Comparison of ENCODE assay signal across 31 mouse cellular contexts in genomic region chr14:56013924-56014323, GRCm38 (mm10). TPM values are rescaled to one million over a fixed set of nuclear protein-coding genes. Genes with fewer than 3 reads are reported as not detected.
A peak's percentile ranks its signal among the peaks of the same experiment; 100 is the strongest.
DNase-seq lines count a peak whose midpoint lies in the region; TF ChIP-seq lines count a peak whose summit lies in the region.
"Had no signal": no experiment of that assay in that cellular context is flagged by ENCODE, and none has a peak within 500 bp of the region (broad histone marks: within the 10 kb centered on the region; RNA-seq: fewer than 3 reads in every experiment).

No protein-coding gene starts in this region.

- H3K4me3 ChIP-seq in CH12.LX (replicated peaks in 1 of 3; ENCODE audit: low read depth in 2 of 3, low read length in 2 of 3, poor library complexity in 1 of 3) (no peak overlapping the region), MEL (ENCODE audit: control insufficient read depth in 1 of 2, insufficient read depth in 1 of 2, low read depth in 2 of 2, low read length in 2 of 2) (no peak overlapping the region)
- H3K4me3 ChIP-seq: embryonic facial prominence, embryonic 13.5 days; embryonic facial prominence, embryonic 15.5 days; erythroblast, embryonic 14.5 days; forebrain, embryonic 10.5 days; forebrain, embryonic 12.5 days had no signal

- no peaks in the 10 kb centered on the region for H3K36me3 ChIP-seq in CH12.LX (replicated peaks in 1 of 2; ENCODE audit: control insufficient read depth in 1 of 2, insufficient read depth in 1 of 2, low read length in 1 of 2)
- H3K36me3 ChIP-seq in MEL (ENCODE audit: control insufficient read depth in 1 of 2, insufficient read depth in 2 of 2, low read length in 2 of 2), result peaks cover 0 to 8% of the 10 kb centered on the region in 2 experiments; a peak in 2 of 4 replicates
- H3K36me3 ChIP-seq: embryonic facial prominence, embryonic 13.5 days; embryonic facial prominence, embryonic 15.5 days; forebrain, embryonic 10.5 days; forebrain, embryonic 12.5 days had no signal

- H3K4me1 ChIP-seq in CH12.LX (ENCODE audit: control insufficient read depth in 1 of 2, insufficient read depth in 2 of 2), result peaks cover 23 to 29% of the 10 kb centered on the region in 2 experiments
- peaks cover 0 to 4% of the 10 kb centered on the region in 2 experiments; a peak in 2 of 4 replicates for H3K4me1 ChIP-seq in MEL (ENCODE audit: control insufficient read depth in 1 of 2, insufficient read depth in 2 of 2, low read length in 2 of 2)
- H3K4me1 ChIP-seq: embryonic facial prominence, embryonic 13.5 days; embryonic facial prominence, embryonic 15.5 days; forebrain, embryonic 10.5 days; forebrain, embryonic 12.5 days had no signal

- H3K9me3 ChIP-seq in CH12.LX (replicated peaks; ENCODE audit: low read length) (no peaks in the 10 kb centered on the region), MEL (replicated peaks; ENCODE audit: insufficient read depth, low read length) (no peaks in the 10 kb centered on the region)
- H3K9me3 ChIP-seq: embryonic facial prominence, embryonic 13.5 days; embryonic facial prominence, embryonic 15.5 days; forebrain, embryonic 10.5 days; forebrain, embryonic 12.5 days had no signal

- H3K79me2 ChIP-seq in CH12.LX (replicated peaks; ENCODE audit: control insufficient read depth, extremely low read depth, insufficient read depth, poor library complexity, severe bottlenecking) (no peaks in the 10 kb centered on the region), MEL (ENCODE audit: control insufficient read depth, insufficient read depth, low read length, poor library complexity) (no peaks in the 10 kb centered on the region)

- no peak for TF ChIP-seq CTCF in CH12.LX (conservative IDR thresholded peaks at IDR 0.05 in 1 of 2, IDR thresholded peaks at IDR 0.05 in 1 of 2; ENCODE audit: low read depth in 2 of 2, low read length in 2 of 2)
- TF ChIP-seq CTCF in MEL (IDR thresholded peaks at IDR 0.05 in 2 of 3, conservative IDR thresholded peaks at IDR 0.05 in 1 of 3; ENCODE audit: control insufficient read depth in 1 of 3, insufficient read depth in 1 of 3, low read depth in 2 of 3, low read length in 3 of 3, poor library complexity in 1 of 3, severe bottlenecking in 1 of 3), result no peak

- H3K9ac ChIP-seq in CH12.LX (ENCODE audit: insufficient read depth, low read depth) (no peak overlapping the region), MEL (ENCODE audit: control insufficient read depth, low read depth, low read length, poor library complexity, severe bottlenecking) (no peak overlapping the region)
- H3K9ac ChIP-seq: embryonic facial prominence, embryonic 13.5 days; embryonic facial prominence, embryonic 15.5 days; forebrain, embryonic 12.5 days had no signal

- dilution Hi-C loops in CH12.LX (cut with MboI; ENCODE audit: extremely low pct_ligation_motif_present, extremely low pct_unique_long_range_greater_than_20kb, low sequenced_read_pairs), result no loop called here

- DNase-seq in 416B (ENCODE audit: low read depth) (peak; percentile 22), CH12.LX (ENCODE audit: extremely low read depth) (peak; percentile 40), MEL (ENCODE audit: low read depth, low spot score) (peak; percentile 51)
- no peak for DNase-seq in layer of hippocampus, postnatal 10 days (ENCODE audit: low spot score in 2 of 2)
- no peak for DNase-seq in cerebellum, postnatal 10 days
- DNase-seq in spleen, postnatal 10 days (ENCODE audit: low spot score in 2 of 2), result no peak
- DNase-seq: adrenal gland, adult 8-10 months; adrenal gland, postnatal 14 days; adrenal gland, postnatal 36 days; B cell, adult 2 months; cerebellum, adult 11-12 months; cerebellum, adult 2 months; cerebellum, adult 9-10 months; cerebellum, postnatal 14 days; cerebellum, postnatal 36 days; embryo, embryonic 11 days had no signal

- H3K27me3 ChIP-seq in CH12.LX (replicated peaks) (no peaks in the 10 kb centered on the region), MEL (ENCODE audit: control insufficient read depth in 1 of 2, insufficient read depth in 2 of 2, low read length in 2 of 2) (0 out of 4 replicates have a peak, but pooled peaks cover 0 to 2% of the 10 kb centered on the region in 2 experiments)
- H3K27me3 ChIP-seq: embryonic facial prominence, embryonic 13.5 days; embryonic facial prominence, embryonic 15.5 days; forebrain, embryonic 12.5 days had no signal

- in situ Hi-C loops in CH12.LX (cut with MboI; ENCODE audit: low pct_ligation_motif_present, low pct_unique_long_range_greater_than_20kb, low sequenced_read_pairs), result no loop called here

- 0 out of 2 replicates have a peak overlapping the region, but pooled peaks have one; percentile 21 for H3K4me2 ChIP-seq in CH12.LX (ENCODE audit: insufficient read depth, low read depth, poor library complexity, severe bottlenecking)
- H3K4me2 ChIP-seq: embryonic facial prominence, embryonic 13.5 days; embryonic facial prominence, embryonic 15.5 days; forebrain, embryonic 12.5 days had no signal

- no peak for TF ChIP-seq POLR2A in CH12.LX (IDR thresholded peaks at IDR 0.05; ENCODE audit: low read depth, low read length)
- TF ChIP-seq POLR2A in MEL (IDR thresholded peaks at IDR 0.05; ENCODE audit: control insufficient read depth in 1 of 2, insufficient read depth in 1 of 2, low read depth in 1 of 2, low read length in 2 of 2, poor library complexity in 1 of 2), result no peak

- peak; percentile 55; the same call in 1 of the 2 replicates for TF ChIP-seq EP300 in CH12.LX (IDR thresholded peaks at IDR 0.05; ENCODE audit: low read length)
- peak; percentile 47 to 75; a peak in 3 of 4 replicates for TF ChIP-seq EP300 in MEL (IDR thresholded peaks at IDR 0.05; ENCODE audit: low read depth in 1 of 2, low read length in 2 of 2)

- TF ChIP-seq RAD21 in CH12.LX (IDR thresholded peaks at IDR 0.05; ENCODE audit: low read depth, low read length) (no peak), MEL (IDR thresholded peaks at IDR 0.05; ENCODE audit: low read depth, low read length) (no peak)

- H3K27ac ChIP-seq in CH12.LX (ENCODE audit: insufficient read depth, low read depth) (peak overlapping the region; percentile 72; the same call in 1 of the 2 replicates), MEL (ENCODE audit: control insufficient read depth, low read depth, low read length) (no peak overlapping the region)
- H3K27ac ChIP-seq: embryonic facial prominence, embryonic 13.5 days; embryonic facial prominence, embryonic 15.5 days; forebrain, embryonic 10.5 days; forebrain, embryonic 12.5 days had no signal

TF ChIP-seq in CH12.LX, 34 proteins besides CTCF, POLR2A, EP300 and RAD21:
- TF ChIP-seq RCOR1 (conservative IDR thresholded peaks at IDR 0.05; ENCODE audit: low read depth, low read length) (no peak), MAZ (IDR thresholded peaks at IDR 0.05; ENCODE audit: low read depth, low read length) (no peak), IRF4 (IDR thresholded peaks at IDR 0.05; ENCODE audit: low read depth, low read length) (peak; percentile 78)

TF ChIP-seq in MEL, 35 proteins besides CTCF, POLR2A, EP300 and RAD21 (continues in another document):
- TF ChIP-seq TAL1 (IDR thresholded peaks at IDR 0.05; ENCODE audit: low read length) (peak; percentile 44), CHD1 (IDR thresholded peaks at IDR 0.05; ENCODE audit: low read depth, low read length) (no peak), NRF1 (IDR thresholded peaks at IDR 0.05; ENCODE audit: insufficient read depth, low read depth, low read length, poor library complexity, severe bottlenecking) (no peak), USF1 (IDR thresholded peaks at IDR 0.05; ENCODE audit: low read depth, low read length) (no peak), MAZ (IDR thresholded peaks at IDR 0.05; ENCODE audit: low read depth, low read length) (no peak), GABPA (IDR thresholded peaks at IDR 0.05; ENCODE audit: low read depth, low read length) (no peak), TCF12 (IDR thresholded peaks at IDR 0.05; ENCODE audit: low read depth, low read length) (0 out of 2 replicates have a peak, but pooled peaks have one; percentile 26), MYC (IDR thresholded peaks at IDR 0.05; ENCODE audit: low read depth, low read length) (no peak), USF2 (IDR thresholded peaks at IDR 0.05; ENCODE audit: borderline replicate concordance in 1 of 2, insufficient read depth in 1 of 2, low read depth in 1 of 2, low read length in 2 of 2) (no peak), MEF2A (IDR thresholded peaks at IDR 0.05; ENCODE audit: extremely low read depth, insufficient replicate concordance, low read depth, low read length, poor library complexity, severe bottlenecking) (no peak), POLR2AphosphoS2 (IDR thresholded peaks at IDR 0.05; ENCODE audit: low read length) (no peak), KAT2A (conservative IDR thresholded peaks at IDR 0.05; ENCODE audit: low read depth, low read length) (no peak)

RNA-seq across cellular contexts. Expression of gene Mcpt1, which starts 3.8 kb away (rescaled TPM):
- total RNA-seq in CH12.LX (2012; rRNA removed) (0.17 TPM in 1 of 2 replicates, not detected in the other), CH12.LX (2014; rRNA removed) (0.66 and 1.0 TPM in 2 replicates), MEL (2012; rRNA removed) (not detected in 2 replicates)
- polyA plus RNA-seq in CH12.LX (2012; ENCODE audit: insufficient read length, low read depth) (0.39 and 0.41 TPM in 2 replicates), MEL (2012; ENCODE audit: insufficient read depth in 1 of 2, insufficient read length in 2 of 2, low read depth in 1 of 2, low replicate concordance in 2 of 2, missing spikeins in 1 of 2) (not detected)
- total RNA-seq in layer of hippocampus, postnatal 10 days (2021), result not detected
- total RNA-seq: adrenal gland, adult 18-20 months; adrenal gland, adult 8-10 months; adrenal gland, postnatal 14 days; adrenal gland, postnatal 36 days; common myeloid progenitor, adult 5-6 weeks; ES-E14 had no signal
- polyA plus RNA-seq: activated CD4-positive, CD25-positive, alpha-beta regulatory T cell, adult 4 months; CD4-positive, CD25-positive, alpha-beta regulatory T cell, adult 4 months; cerebellum, adult 2 months; embryonic facial prominence, embryonic 11.5 days; embryonic facial prominence, embryonic 13.5 days; erythroblast, embryonic 14.5 days; forebrain, embryonic 10.5 days; forebrain, embryonic 12.5 days; forebrain, embryonic 14.5 days; forebrain, embryonic 16.5 days; frontal cortex, adult 2 months; Patski had no signal

RNA-seq across cellular contexts. Expression of gene Mcpt9, which starts 16.4 kb away (rescaled TPM):
- 0.17 and 0.25 TPM in 2 replicates for total RNA-seq in CH12.LX (2012; rRNA removed)
- 0.22 and 0.28 TPM in 2 replicates for total RNA-seq in CH12.LX (2014; rRNA removed)
- polyA plus RNA-seq in CH12.LX (2012; ENCODE audit: insufficient read length, low read depth), result 0.29 TPM in 1 of 2 replicates, not detected in the other
- total RNA-seq in MEL (2012; rRNA removed), result 0.08 TPM in 1 of 2 replicates, not detected in the other
- polyA plus RNA-seq in MEL (2012; ENCODE audit: insufficient read depth in 1 of 2, insufficient read length in 2 of 2, low read depth in 1 of 2, low replicate concordance in 2 of 2, missing spikeins in 1 of 2), result not detected
- total RNA-seq in layer of hippocampus, postnatal 10 days (2021), result not detected
- total RNA-seq: adrenal gland, adult 18-20 months; adrenal gland, adult 8-10 months; adrenal gland, postnatal 14 days; adrenal gland, postnatal 36 days; common myeloid progenitor, adult 5-6 weeks; ES-E14 had no signal
- polyA plus RNA-seq: activated CD4-positive, CD25-positive, alpha-beta regulatory T cell, adult 4 months; CD4-positive, CD25-positive, alpha-beta regulatory T cell, adult 4 months; cerebellum, adult 2 months; embryonic facial prominence, embryonic 11.5 days; embryonic facial prominence, embryonic 13.5 days; embryonic facial prominence, embryonic 15.5 days; erythroblast, embryonic 14.5 days; forebrain, embryonic 10.5 days; forebrain, embryonic 12.5 days; forebrain, embryonic 14.5 days; forebrain, embryonic 16.5 days; frontal cortex, adult 2 months; Patski had no signal

RNA-seq across cellular contexts. Expression of gene Mcpt2, which starts 27.9 kb away (rescaled TPM):
- total RNA-seq in CH12.LX (2012; rRNA removed), result 0.13 TPM in 1 of 2 replicates, not detected in the other
- not detected in 2 replicates for total RNA-seq in CH12.LX (2014; rRNA removed)
- not detected in 2 replicates for polyA plus RNA-seq in CH12.LX (2012; ENCODE audit: insufficient read length, low read depth)
- 5.0 and 25.6 TPM in 2 replicates for total RNA-seq in MEL (2012; rRNA removed)
- polyA plus RNA-seq in MEL (2012; ENCODE audit: insufficient read depth in 1 of 2, insufficient read length in 2 of 2, low read depth in 1 of 2, low replicate concordance in 2 of 2, missing spikeins in 1 of 2), result 1 to 10 TPM in 1 of 2 experiments, not detected in 1; 1.6 TPM
- not detected for total RNA-seq in layer of hippocampus, postnatal 10 days (2021)
- total RNA-seq: adrenal gland, adult 18-20 months; adrenal gland, adult 8-10 months; adrenal gland, postnatal 14 days; adrenal gland, postnatal 36 days; common myeloid progenitor, adult 5-6 weeks; ES-E14 had no signal
- polyA plus RNA-seq: activated CD4-positive, CD25-positive, alpha-beta regulatory T cell, adult 4 months; CD4-positive, CD25-positive, alpha-beta regulatory T cell, adult 4 months; cerebellum, adult 2 months; embryonic facial prominence, embryonic 11.5 days; erythroblast, embryonic 14.5 days; forebrain, embryonic 10.5 days; forebrain, embryonic 12.5 days; forebrain, embryonic 14.5 days; forebrain, embryonic 16.5 days; frontal cortex, adult 2 months; Patski had no signal

RNA-seq across cellular contexts. Expression of gene Mcpt4, which starts 48.2 kb away (rescaled TPM):
- not detected in 2 replicates for total RNA-seq in CH12.LX (2012; rRNA removed)
- not detected in 2 replicates for total RNA-seq in CH12.LX (2014; rRNA removed)
- not detected in 2 replicates for polyA plus RNA-seq in CH12.LX (2012; ENCODE audit: insufficient read length, low read depth)
- total RNA-seq in MEL (2012; rRNA removed), result not detected in 2 replicates
- not detected for polyA plus RNA-seq in MEL (2012; ENCODE audit: insufficient read depth in 1 of 2, insufficient read length in 2 of 2, low read depth in 1 of 2, low replicate concordance in 2 of 2, missing spikeins in 1 of 2)
- not detected for total RNA-seq in layer of hippocampus, postnatal 10 days (2021)
- total RNA-seq: common myeloid progenitor, adult 5-6 weeks; ES-E14 had no signal
- polyA plus RNA-seq: activated CD4-positive, CD25-positive, alpha-beta regulatory T cell, adult 4 months; CD4-positive, CD25-positive, alpha-beta regulatory T cell, adult 4 months; cerebellum, adult 2 months; embryonic facial prominence, embryonic 11.5 days; erythroblast, embryonic 14.5 days; forebrain, embryonic 10.5 days; forebrain, embryonic 12.5 days; forebrain, embryonic 14.5 days; forebrain, embryonic 16.5 days; Patski had no signal

Comparison
In these comparisons a context has a peak if more than half of its experiments do, and no peak if none do; other contexts are left out.
1. DNase-seq: peak in 416B (single experiment), CH12.LX (single experiment) and MEL (single experiment); none in layer of hippocampus, postnatal 10 days (0 of 2), cerebellum, postnatal 10 days (0 of 2) and spleen, postnatal 10 days (0 of 2).